Mouse (Mus musculus): ENCODE data around the gene Cox19.

Cox19 gene

DNA sequence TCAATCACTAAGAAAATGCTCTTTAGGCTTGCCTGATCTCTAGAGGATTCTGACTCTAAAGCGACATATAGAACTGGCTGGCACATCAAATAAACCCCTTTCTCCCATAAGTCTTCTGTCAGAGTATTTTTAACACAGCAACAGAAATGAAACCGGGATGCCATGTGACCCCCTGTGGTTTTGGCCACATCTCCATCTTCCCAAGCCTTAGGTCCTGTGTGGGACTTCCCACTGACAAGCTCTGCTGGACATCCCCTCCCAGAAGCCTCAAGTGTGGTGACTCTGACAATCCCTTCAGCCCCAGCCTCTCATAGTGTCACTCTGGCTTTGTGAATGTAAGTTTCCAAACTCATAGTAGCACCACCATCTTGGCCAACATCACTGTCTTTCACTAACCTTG is 57.1 kb downstream of the Cox19 start:
- DNase-seq (ENCODE audit: low read depth), result no peak

DNA sequence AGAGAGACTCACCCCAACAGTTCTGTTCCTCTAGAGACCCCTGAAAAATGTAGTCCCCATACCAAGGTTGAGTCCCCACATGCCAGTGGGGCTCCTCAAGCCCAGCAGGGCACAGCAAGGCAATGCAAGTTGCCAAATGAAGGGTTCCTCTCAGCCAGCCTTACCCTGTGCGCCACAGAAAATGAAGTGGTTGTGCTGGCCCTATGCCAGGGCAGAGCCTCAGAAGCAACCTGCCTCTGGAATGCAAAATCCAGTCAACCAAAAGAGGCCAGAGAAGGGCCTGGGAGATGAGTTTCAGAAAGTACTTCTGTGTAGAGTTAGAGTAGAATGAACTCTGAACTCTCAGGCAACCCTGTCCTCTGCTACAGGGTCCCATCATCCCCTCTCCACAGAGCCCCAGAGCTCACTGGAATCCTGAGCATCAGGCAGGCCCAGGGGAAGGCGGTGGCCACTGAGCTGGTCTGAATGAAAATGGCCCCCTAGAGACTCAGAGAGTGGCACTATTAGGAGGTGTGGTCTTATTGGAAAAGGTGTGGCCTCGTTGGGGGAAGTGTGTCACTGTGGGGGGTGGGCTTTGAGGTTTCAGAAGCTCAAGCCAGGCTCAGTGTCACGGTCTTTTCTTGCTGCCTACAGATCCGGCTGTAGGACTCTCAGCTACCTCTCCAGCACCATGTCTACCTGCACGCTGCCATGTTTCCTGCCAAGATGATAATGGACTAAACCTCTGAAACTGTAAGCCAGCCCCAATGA is 59.2 kb downstream of the Cox19 start:
- DNase-seq (ENCODE audit: low read depth), result no peak

DNA sequence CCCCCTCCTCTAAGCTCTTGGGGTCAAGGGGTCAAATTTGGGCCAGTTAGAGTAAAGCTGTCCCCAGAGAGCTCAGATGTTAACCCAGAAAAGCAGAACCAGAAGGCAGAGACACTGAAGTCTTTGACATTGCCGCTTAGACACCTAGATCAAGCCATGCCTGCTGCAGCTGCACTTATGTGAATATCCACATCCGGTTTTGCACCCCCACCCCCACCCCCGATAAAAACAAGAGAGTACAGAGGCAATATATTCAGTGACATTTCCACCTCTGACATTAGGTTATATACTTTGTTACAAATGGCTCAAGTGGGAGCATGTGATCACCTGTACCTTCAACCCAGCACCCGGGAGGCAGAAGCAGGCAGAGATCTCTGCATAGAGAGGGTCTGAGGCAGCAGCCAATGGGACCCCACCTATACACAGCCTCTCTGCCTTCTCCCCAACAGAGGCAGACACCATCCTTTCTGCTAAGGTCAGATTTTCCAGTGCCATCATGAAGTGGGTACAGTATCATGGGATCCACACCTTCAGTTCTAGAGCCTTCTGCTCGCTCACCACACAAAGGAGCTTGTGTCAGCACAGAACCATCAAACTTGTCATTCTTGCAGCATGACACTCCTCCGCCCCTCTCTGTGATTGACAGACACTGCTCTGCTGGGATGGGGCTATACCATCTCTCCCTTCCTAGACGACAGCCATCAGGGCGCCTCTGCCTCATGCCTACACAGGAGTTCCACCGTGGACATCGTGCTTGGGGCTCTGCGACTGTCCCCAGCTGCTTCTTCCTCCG is 60.6 kb downstream of the Cox19 start:
- no peak for DNase-seq (ENCODE audit: low read depth)

DNA sequence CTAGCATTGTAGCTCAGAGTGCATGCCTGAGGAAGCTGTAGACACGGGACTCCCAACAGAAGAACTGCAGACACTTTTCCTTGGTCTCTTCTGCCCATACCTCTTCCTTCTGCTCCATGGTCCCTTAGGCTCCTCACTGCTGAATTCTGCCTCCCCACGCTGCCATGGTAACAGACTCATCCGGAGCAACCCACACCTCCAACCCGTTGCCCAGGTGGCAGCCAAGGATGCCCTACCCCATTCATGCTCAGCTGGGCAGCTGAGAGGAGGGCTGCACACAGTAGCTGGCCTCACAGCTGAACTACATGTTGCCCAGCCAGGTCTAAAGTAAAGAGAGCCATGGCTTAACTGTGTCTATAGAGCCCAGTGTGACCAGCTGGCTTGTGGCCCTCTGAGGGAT is 62.6 kb downstream of the Cox19 start:
- DNase-seq (ENCODE audit: low read depth), result no peak

DNA sequence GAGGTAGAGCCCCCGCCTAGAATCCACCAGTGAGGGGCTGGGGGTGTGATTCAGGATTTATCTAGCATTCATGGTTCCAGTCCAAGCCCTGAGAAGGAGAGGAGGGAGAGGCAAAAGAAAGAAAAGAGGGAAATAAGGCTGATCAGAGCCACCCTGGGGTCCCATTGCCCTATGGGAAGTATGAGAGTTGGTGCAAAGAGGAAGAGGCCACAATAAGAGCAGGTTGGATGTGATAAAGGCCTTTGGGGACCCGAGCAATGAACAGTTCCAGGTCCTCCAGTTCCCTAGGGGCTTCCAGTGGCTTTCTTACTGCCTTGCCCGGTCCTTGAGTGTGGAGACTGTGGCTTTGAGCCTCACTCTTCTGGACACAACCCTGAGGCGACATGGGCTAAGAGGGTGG is 63.4 kb downstream of the Cox19 start:
- DNase-seq (ENCODE audit: low read depth), result no peak

DNA sequence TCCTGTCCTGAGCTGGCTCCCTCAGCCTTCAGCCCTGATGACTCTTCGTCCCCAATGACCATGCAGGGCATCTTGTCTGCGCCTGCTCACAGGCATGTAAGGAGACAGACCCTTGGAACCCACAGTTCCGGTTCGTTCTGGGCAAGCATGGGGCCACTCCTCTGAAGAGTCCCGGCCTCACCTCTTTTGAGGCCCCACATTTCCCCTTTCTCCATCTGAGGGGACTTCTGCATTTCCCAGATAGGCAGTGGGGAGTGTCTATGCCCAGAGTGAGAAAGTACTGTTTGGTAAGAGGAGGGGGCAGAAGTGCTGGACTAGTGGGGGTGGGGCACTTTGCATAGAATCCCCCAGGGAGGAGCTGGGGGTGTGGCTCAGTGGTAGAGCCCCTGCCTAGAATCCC is 64.1 kb downstream of the Cox19 start:
- DNase-seq (ENCODE audit: low read depth), result no peak

All from naive thymus-derived CD4-positive, alpha-beta T cell, adult 2 months (primary cell).